Mouse (Mus musculus): Measurements from ENCODE around the gene Sctr.

Sctr gene

DNA sequence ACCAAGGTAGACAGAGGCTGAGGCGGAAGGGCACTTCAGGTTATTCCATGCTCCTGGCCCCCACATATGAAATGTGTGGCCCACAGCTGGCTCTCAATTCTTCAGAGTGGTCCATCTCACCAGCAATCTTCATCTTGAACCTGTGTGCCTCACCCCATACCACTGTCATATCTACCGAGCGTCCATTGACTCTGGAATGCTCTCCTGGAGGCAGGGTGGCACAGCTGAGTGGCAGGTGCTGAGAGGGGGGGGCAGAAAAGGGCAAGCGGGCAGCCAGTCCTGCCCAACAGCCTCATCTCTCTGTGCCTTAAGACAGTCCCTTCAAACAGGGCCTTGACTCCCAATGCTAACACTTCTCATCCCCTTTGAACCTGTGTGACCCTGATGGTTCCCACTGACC is 64.4 kb downstream of the Sctr start:
- WGBS, result 93% methylated on average over 4 of the region's 4 CpGs

DNA sequence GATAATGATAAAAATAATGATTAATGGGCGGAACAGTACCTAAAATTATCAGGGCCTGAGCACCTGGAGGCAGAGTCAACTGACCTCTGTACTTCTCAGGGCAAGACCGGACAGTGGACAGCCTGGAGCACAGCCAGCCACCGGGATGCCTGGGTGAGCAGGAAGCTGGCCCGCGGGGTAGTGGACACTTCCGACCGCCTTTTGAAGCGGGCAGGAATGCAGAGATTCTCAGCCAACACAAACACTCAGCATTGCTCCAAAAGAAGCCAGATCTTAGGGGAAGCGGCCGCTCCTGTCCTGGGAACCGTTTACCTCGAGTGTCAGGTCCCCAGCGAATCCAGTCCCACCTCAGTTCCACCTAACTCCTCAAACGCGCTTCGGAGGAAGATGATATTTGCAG is 66.2 kb downstream of the Sctr start:
- 16% methylated on average over 16 of the region's 16 CpGs for WGBS

DNA sequence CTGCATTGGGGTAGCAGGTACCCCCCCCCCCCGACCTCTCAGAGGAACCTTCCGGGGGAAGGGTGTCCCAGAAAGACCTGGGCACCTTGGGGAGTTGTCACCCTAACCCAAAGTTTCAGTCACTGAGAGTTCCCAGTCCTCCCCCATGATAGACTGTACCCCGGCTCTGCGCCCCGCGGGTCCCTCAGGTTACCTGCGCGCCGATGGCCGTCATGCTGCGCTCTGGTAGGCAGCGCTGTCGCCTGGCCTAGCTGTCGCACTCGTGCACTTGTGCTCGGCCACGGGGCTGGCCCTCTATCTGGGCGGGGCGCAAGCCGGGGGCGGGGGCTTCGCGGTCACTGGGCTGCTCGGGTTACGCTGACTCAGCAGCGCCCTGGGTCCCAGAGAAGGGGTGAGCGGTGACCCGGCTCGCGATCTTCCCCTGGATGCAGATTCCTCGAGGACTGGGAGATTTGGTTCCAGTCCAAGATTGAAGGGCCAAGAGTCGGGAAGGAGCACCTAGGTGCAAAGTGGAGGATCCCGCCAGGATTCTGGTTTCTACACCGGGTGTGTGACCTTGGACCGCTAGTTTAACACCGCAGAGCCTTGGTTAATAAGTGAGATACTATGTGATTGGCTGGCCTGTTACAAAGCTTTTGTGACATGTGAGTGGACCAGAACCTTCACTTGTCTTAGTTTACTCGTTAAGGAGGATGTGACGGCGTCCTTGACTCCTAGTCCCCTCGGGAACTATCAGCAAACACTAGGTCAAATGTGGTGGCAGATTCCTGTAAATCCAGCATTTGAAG is 67.0 kb downstream of the Sctr start, which contains the start of gene Tmem37:
Tmem37 (minus strand) TSS at position 556 of the 788 bp plus-strand sequence.
- 14% methylated on average over 40 of the region's 40 CpGs for WGBS

DNA sequence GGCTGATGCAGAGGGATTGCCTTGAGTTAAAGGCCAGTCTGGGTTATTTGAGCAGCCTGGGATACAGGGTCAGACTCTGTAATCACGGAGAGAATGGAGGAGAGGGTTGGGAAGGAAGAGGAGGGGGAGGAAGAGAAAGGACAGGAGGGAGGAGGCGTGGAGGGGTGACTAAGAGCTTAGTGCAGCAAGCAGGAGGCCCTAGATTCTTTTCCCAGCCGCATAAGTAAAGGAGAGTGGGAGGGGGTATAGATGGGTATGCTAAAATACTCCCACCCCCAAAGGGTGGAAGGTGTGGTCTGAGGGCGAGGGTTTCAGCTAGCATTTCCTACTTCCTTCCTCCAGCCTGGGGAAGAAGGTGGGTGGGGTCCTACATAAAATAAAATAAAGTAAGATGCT is 67.6 kb downstream of the Sctr start:
- 47% methylated on average over 4 of the region's 4 CpGs for WGBS

DNA sequence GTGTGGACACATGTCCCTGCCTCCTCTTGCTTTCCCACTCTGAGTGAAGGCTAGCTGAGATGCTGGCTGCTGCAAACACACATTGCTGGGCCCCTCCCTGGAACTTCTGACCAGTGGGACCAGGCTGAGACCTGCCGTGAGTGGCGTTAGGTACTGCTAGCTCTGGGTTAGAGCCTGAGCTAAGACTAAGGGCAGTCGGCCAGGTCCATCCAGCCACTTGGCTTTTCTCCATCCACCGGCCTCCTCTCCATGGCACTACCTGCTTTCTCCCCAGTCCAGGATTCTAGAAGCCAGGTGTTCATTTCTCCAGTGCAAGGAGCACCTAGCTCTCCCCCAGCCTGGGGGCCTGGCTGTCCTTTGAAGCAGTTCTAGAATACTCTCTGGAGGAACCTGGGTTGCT is 68.2 kb downstream of the Sctr start:
- 68% methylated on average over 4 of the region's 4 CpGs for WGBS

DNA sequence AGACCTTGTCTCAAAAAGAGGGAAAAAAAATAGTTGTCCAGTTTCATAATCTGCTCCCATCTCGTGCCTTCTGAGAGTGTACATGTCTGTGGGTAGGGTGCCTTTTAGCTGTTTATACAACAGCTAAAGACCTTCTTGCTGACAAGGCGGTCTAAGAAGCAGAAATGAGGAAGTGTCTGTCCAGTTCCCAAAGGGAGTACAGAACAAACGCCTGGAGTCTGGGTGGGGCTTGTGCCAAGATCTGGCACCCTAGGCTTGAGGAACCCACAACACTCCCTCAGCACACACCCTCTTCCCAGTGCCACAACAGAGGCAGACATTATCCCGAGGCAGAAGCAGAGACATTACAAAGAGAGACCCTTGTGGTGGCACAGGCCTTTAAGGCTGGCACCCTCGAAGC is 68.8 kb downstream of the Sctr start:
- WGBS, result 66% methylated on average over 5 of the region's 5 CpGs

DNA sequence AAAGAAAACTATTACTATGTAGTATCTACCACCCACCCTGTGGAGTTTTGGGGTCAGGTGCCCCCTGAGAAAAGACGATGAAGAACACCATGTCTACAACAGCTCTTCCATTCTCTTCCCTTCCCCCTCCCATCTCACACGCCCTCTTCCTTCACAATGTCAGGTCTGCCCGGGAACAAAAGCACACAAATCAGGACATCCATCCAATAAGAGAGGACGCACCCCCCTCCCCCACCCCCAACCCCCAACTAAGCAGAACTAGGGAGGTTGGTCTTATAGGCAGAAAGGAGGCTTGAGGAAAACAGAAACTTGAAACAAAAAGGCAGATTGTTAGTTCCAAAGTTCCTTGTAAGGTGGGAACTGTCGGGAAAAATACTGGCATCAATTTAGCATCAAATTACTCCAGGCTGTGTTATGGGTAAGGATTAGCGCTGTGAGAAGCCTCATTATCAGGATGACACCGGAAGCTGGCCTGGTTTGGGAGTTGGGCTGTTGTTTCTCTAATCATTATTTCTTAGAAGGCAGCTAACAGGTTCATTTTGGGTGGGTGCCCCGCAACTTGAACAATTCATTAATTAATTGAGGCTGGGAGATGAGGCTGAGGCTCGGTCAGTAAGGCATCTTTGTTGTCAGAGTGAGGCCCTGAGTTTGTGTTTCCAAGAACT is 71.2 kb downstream of the Sctr start:
- WGBS, result 47% methylated on average over 9 of the region's 9 CpGs

DNA sequence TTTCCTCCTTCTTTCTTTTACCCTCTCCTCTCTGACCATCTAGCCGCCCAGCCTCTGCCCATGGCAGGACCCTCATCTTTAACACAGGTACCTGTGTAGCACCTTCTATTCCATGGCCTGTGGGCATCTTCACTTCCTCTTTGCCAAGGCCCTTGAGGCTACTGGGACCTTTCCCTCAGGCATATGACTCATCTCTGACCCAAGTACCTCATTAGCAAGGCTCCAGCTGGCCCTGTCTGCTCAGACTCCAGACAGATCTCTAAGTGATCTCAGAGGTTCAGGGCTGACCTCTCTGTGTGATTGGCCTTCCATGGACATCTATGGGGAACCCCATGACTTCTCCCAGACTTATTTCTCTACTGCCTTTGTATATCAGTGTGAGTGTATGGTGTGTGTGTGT is 73.9 kb downstream of the Sctr start:
- 95% methylated on average over 1 of the region's 1 CpGs for WGBS

DNA sequence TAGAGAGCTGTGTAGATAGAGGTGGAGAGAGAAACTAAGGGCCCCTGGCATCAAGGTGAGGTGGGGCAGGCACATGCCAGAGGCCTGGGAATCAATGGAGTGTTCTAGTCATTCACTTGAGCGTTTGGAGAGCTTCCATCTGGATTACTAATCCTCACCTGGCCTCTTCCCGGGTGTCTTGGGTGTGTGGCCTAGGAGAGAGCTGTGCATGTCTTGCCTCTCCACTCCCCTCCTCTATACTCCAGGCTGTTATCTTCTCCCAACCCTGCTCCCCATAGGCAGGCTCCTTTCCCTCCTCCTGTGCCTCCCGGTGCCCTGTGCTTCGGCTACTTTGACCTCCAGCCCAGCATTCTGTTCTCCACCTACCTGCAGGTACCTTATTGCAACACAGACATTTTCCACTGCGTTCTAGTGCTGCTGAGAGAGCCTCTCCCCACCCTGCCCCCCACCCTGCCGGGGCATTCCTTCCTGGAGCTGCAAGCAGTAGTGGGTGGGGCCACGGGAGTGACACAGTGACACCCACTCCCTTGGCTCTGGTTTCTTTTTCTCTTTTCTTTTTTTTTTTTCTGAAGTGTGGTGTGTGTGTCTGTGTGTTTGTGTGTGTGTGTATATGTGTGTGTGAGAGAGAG is 76.4 kb downstream of the Sctr start:
- 48% methylated on average over 7 of the region's 7 CpGs for WGBS

DNA sequence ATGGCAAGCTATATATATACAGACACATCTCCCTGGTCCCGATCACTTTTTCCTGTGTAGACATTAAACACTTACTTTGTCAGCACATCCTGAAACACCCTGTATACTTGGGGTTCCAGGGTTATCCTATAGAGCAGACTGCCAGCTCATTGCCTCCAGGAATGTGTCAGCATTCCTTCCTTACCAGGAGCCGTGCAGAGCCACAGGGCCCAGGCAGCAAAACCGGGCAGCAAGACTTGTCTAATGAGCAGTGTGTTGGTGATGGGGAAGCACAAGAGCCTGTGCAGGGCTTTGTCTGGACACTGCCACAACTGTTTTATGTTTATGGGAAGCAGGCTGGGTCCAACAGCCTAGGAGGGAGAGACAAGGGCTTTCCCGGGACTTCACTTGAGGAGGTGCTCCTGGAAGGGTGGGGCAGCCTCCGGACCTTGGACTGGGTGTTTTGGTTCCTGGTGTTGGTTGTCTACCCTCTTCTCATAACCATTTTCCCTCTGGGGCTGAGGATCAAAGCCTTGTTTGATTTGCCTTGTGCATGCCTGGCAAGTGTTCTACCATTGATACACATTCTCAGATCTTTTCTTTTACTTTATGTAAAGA is 77.3 kb downstream of the Sctr start:
- 74% methylated on average over 5 of the region's 5 CpGs for WGBS

DNA sequence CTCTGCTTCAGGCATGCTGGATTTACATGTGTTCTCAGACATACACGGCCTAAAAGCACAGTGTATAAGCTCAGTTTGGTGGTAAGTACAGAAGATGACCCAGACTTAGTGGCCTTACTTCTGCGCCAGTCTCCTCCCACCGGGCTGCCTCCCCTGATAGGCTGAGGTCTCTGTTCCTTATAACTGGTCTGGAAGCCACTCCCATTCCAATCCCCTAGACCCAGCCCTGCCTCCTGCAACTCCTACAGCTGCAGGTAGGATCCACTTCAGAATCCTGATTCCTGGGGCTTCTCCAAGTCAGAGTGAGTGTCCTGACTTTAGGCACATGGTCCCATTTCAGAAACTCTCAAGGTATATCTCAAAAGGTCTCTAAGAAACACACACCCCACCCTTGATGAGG is 79.0 kb downstream of the Sctr start:
- WGBS, result 91% methylated on average over 3 of the region's 3 CpGs

DNA sequence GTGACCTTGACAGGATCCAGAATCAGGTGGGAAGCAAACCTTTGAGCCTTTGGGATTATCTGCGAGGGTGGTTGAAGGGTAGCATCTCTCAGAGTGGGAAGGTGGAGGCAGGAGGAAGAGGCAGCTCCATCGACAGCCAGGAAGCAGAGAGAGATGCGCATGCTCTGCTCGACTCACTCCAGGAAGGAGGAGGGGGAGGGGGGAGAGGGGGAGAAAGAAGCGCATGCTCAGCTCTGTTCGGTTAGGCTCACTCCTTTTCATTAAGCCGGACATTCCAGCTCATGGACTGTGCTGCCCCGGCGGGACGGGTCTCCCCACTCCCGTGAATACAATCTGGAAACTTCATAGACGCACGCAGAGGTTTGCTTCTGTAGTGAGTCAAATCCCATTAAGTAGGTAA is 80.0 kb downstream of the Sctr start:
- 72% methylated on average over 13 of the region's 13 CpGs for WGBS

DNA sequence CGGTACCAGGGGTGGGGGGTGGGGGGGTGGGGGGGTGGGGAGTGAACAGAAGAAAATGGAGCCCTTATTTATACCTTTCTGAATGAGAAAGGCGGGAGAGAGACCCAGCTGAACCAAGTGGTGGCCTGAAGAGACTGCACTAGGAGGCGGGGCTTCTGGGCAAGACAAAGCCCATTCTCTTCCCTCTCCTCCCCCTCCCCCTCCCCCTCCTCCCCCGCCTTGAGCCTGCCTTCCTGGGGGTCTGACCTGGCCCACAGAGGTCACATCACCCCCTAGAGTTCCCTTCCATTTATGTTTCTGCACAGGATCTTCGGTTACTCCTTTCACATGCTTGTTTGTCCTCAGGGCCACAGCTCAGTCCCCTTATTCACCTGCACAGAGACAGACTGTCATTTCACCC is 82.5 kb downstream of the Sctr start:
- WGBS, result 66% methylated on average over 5 of the region's 5 CpGs

DNA sequence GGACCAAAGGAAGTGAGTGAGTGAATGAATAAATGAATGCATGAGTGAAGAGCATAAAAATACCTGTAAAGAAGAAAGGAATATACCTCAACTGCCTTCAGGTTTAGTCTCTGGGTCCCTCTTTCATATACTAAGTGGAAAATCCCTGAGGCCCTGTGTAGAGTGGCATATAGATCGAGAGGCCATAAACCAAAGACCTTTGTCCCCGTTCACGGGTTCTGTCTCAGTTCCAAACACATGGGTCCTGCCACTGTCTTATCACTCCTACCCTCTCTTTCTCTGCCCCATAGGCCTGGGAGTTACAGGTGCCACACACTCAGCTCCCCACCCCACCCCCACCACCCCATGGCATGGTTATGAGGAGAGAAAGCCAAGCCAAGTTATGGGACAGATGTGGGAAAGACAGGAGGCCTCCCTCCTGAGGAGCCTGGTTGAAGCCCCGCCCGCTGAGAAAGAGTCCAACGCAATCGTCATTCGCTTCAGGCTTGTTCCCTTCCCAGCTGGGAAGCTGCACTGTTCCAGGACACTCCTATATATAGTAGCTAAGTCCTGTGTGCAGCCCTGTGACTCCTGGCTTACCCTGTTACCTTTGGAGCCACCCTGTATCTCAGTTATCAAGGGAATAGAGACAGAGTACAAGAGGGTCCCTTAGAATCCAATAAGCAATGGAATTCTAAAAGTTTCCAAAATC is 84.3 kb downstream of the Sctr start:
- 92% methylated on average over 8 of the region's 8 CpGs for WGBS

DNA sequence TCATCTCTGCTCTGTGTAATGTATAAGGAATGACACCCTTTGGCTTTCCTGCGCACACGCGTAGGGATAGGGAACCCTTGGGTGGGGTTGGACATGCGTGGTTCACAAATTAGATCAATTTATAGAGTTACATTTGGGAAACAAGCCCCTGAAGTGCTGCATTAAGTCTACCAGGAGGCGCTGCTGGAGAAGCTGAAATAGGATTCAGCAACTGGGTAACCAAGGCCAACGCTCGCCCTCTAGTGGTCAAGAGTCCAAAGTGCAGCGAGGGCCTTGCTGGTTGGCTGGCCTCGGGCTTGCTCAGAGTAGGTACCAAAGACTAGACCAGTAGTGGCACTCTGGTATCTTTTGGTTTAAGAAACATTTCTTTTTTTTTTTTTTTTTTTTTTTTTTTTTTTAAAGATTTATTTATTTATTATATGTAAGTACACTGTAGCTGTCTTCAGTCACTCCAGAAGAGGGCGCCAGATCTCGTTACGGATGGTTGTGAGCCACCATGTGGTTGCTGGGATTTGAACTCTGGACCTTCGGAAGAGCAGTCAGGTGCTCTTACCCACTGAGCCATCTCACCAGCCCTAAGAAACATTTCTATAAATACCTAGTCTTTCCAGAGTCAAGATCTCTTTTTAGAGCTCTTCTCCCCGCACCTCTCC is 86.9 kb downstream of the Sctr start:
- 55% methylated on average over 13 of the region's 14 CpGs for WGBS

DNA sequence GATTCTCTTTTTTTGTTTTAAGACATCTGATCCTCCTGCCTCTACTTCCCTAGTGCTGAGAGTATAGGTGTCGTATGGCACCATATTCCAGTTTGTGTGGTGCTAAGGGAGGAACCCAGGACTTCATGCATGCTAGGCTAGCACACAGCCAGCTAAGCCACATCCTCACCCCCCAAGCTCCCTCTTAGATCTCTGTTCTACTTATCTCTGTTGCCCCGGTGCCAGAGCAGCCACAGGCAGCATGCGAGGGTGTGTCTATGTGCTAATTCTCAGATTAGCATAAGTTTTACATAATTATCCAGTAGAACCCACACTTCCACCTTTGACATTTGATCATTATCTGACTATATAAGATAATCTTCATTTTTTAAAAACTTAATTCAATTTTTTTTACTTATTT is 88.2 kb downstream of the Sctr start:
- WGBS, result 81% methylated on average over 3 of the region's 3 CpGs

DNA sequence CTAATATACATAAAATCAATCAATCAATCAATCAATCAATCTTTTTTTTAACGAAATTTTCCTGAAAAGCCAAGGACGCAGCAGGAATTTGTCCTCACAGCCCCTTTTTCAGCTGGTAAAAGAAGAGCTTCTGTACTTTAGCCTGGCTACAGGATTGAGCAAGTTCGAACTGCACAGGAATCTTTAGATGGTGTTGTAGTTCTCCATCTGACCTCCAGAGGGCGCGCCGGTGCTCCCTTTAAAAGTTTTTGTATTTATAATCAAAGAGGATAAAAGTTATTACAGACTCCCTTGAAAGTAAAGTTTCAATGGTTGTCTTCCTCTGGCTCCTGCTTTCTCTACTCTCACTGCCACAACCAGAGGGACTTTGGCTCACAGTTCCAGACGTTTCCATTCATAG is 91.6 kb downstream of the Sctr start:
- WGBS, result 9% methylated on average over 7 of the region's 7 CpGs

DNA sequence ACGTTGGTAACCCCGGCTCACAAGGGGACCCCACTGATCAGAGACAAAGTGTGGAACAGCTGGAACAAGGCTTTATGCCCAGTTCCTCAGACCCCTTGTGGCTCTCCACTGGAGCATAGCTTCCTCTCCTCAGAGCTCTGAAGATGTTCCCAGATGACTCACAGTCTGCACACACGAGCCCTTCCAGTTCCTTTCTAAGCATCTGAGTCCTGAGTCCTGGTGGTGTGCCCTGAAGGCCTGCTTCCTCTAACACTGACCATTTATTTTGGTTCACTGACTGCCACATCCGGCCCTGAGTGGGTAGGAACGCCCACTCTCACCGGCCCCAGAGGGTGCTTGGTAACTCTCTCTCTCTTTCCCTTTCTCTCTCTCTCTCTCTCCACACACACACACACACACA is 92.8 kb downstream of the Sctr start:
- WGBS, result 43% methylated on average over 6 of the region's 6 CpGs

DNA sequence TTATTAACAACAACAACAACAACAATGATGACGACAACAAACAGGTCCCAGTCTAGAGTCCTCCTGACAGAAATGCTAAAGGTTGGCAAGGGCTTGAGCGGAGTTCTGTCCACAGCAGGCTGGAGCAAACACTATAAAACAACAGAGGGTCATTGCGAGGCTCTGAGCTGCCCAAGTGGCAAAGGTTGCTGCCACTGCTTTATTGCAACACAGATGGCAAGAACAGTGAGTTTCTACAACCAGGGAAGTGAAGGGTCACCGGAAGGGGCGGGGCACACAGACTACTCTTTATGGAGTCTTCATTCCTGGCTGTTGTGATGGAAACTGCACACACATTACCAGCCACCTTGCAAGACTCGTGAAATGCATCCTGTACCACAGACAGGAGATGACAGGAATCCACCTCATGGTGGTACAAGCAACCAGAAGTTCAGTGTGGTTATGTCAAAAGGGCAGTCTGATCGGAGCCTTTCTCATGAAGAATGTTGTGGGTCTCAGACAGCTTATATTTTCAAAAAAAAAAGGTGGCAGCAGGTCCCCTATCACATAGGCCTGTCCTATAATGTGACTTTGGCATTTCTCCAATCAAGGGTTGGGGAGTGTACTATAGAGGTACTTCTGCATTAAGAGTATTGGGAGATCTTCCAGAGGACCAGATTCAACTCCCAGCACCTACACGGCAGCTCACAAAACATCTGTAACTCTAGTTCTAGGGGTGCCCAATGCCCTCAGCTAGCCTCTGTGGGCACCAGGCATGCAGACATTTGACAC is 93.9 kb downstream of the Sctr start:
- 90% methylated on average over 8 of the region's 8 CpGs for WGBS

DNA sequence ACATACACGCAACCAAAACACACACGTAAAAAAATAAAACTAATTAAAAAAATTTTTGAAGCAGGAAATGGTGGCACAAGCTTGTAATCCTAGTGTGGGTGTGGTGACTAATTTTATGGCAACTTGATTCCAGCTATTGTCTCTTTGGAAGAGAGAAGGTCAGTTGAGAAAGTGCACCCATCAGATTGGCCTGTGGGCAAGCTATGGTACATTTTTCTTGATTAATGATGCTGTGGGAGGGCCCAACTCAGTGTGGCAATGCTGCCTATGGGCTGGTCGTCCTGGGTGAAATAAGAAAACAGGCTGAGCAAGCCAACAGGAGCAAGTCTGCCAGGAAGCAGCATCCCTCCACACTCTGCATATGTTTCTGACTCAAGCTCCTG is 94.5 kb downstream of the Sctr start:
- 96% methylated on average over 3 of the region's 3 CpGs for WGBS

DNA sequence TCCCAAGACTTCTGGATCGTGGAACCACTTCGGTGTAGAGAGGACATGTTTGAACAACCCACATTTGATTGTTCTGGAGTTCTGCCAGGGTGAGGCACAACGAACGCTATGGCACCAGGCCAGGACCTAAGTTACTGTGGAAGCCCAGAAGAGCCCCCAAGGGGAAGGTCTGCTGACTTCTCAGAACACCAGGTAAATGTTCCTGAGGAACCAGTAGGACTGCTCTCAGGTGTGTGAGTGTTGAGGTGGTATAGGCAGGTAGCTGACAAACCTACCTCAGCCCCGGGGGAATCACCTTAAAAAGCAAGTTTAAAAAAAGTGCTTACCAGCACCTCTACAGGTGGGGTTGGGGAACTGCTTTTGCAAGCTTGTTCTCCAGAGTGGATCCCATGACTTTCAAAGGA is 98.9 kb downstream of the Sctr start:
- WGBS, result 53% methylated on average over 5 of the region's 5 CpGs

All from cerebral cortex, adult 2 months (tissue).